Mouse (Mus musculus) ovary, adult 18-20 months (tissue): Measurements from ENCODE around the gene Dscam.

Source experiments
- DNase-seq: peaks from one replicate; pipeline ENCODE4 v3.0.0; 2022; ENCODE audit warnings: low spot score, mixed read lengths

Dscam gene

GRCm38 (mm10) chr16:96556621-96557020 is 613.9 kb downstream of the Dscam start:
- DNase-seq: no peak

GRCm38 (mm10) chr16:96555412-96555811 is 615.1 kb downstream of the Dscam start:
- no peak for DNase-seq

- no peak for DNase-seq
Measured at GRCm38 (mm10) chr16:96552680-96553079, 617.9 kb downstream of the Dscam start.

GRCm38 (mm10) chr16:96541056-96541455 is 629.5 kb downstream of the Dscam start:
- DNase-seq: no peak
